Mouse (Mus musculus): Measurements from ENCODE around the gene Pigl. TPM values are rescaled to one million over a fixed set of nuclear protein-coding genes. Genes with fewer than 3 reads are reported as not detected.
A peak's percentile ranks its signal among the peaks of the same experiment; 100 is the strongest.
"Not testable (repeated sequence)": the region's sequence is repeated elsewhere in the genome, so short reads cannot be mapped to it uniquely, and the experiment has no call there.

Gene Pigl
- polyA plus RNA-seq (2012; rRNA removed) = 7.9 and 10.0 TPM in 2 replicates

- DNase-seq (ENCODE audit: extremely low spot score in 1 of 2, low spot score in 1 of 2) = peak; percentile 69 to 88
Measured at GRCm38 (mm10) chr11:62458276-62458724, at the start of gene Pigl, which contains the start of gene Ncor1. Gene Pigl, plus strand, starts transcription at chr11:62458460. Gene Ncor1, minus strand, starts transcription at chr11:62458541.

- peak in 1 of 2 experiments; percentile 17 for DNase-seq (ENCODE audit: extremely low spot score in 1 of 2, low spot score in 1 of 2)
Measured at GRCm38 (mm10) chr11:62408848-62409247, 49.4 kb upstream of the Pigl start.

GRCm38 (mm10) chr11:62409611-62410010, 48.6 kb upstream of the Pigl start:
- DNase-seq (ENCODE audit: extremely low spot score in 1 of 2, low spot score in 1 of 2) = no peak

- DNase-seq (ENCODE audit: extremely low spot score in 1 of 2, low spot score in 1 of 2) = no peak
Measured at GRCm38 (mm10) chr11:62415026-62415425, 43.2 kb upstream of the Pigl start.

- DNase-seq (ENCODE audit: extremely low spot score in 1 of 2, low spot score in 1 of 2) = peak in 1 of 2 experiments; percentile 12
Measured at GRCm38 (mm10) chr11:62424525-62424924, 33.7 kb upstream of the Pigl start.

- DNase-seq (ENCODE audit: extremely low spot score in 1 of 2, low spot score in 1 of 2) = no peak
Measured at GRCm38 (mm10) chr11:62426266-62426665, 32.0 kb upstream of the Pigl start.

- no peak for DNase-seq (ENCODE audit: extremely low spot score in 1 of 2, low spot score in 1 of 2)
Measured at GRCm38 (mm10) chr11:62427105-62427504, 31.2 kb upstream of the Pigl start.

- no peak for DNase-seq (ENCODE audit: extremely low spot score in 1 of 2, low spot score in 1 of 2)
Measured at GRCm38 (mm10) chr11:62432211-62432610, 26.0 kb upstream of the Pigl start.

GRCm38 (mm10) chr11:62440670-62441315, 17.5 kb upstream of the Pigl start:
- DNase-seq (ENCODE audit: extremely low spot score in 1 of 2, low spot score in 1 of 2) = no peak

GRCm38 (mm10) chr11:62445799-62446198, 12.5 kb upstream of the Pigl start:
- peak in 1 of 2 experiments; percentile 21 for DNase-seq (ENCODE audit: extremely low spot score in 1 of 2, low spot score in 1 of 2)

- no peak for DNase-seq (ENCODE audit: extremely low spot score in 1 of 2, low spot score in 1 of 2)
Measured at GRCm38 (mm10) chr11:62448971-62449370, 9.3 kb upstream of the Pigl start.

GRCm38 (mm10) chr11:62455193-62455592, 3.1 kb upstream of the Pigl start:
- DNase-seq (ENCODE audit: extremely low spot score in 1 of 2, low spot score in 1 of 2) = no peak

GRCm38 (mm10) chr11:62456021-62456482, 2.2 kb upstream of the Pigl start:
- no peak for DNase-seq (ENCODE audit: extremely low spot score in 1 of 2, low spot score in 1 of 2)

GRCm38 (mm10) chr11:62456483-62457172, 1.6 kb upstream of the Pigl start:
- DNase-seq (ENCODE audit: extremely low spot score in 1 of 2, low spot score in 1 of 2) = peak in 1 of 2 experiments; percentile 32

- peak; percentile 57 to 86 for DNase-seq (ENCODE audit: extremely low spot score in 1 of 2, low spot score in 1 of 2)
Measured at GRCm38 (mm10) chr11:62457241-62457890, 894 bp upstream of the Pigl start.

- no peak for DNase-seq (ENCODE audit: extremely low spot score in 1 of 2, low spot score in 1 of 2)
Measured at GRCm38 (mm10) chr11:62457891-62458270, 379 bp upstream of the Pigl start.

GRCm38 (mm10) chr11:62458780-62459179, 520 bp downstream of the Pigl start:
- no peak for DNase-seq (ENCODE audit: extremely low spot score in 1 of 2, low spot score in 1 of 2)

GRCm38 (mm10) chr11:62462529-62462928, 4.3 kb downstream of the Pigl start:
- DNase-seq (ENCODE audit: extremely low spot score in 1 of 2, low spot score in 1 of 2) = not testable (repeated sequence)

GRCm38 (mm10) chr11:62463225-62463915, 5.1 kb downstream of the Pigl start:
- no peak for DNase-seq (ENCODE audit: extremely low spot score in 1 of 2, low spot score in 1 of 2)

GRCm38 (mm10) chr11:62464696-62465095, 6.4 kb downstream of the Pigl start:
- no peak for DNase-seq (ENCODE audit: extremely low spot score in 1 of 2, low spot score in 1 of 2)

- no peak for DNase-seq (ENCODE audit: extremely low spot score in 1 of 2, low spot score in 1 of 2)
Measured at GRCm38 (mm10) chr11:62465849-62466248, 7.6 kb downstream of the Pigl start.

All from frontal cortex, adult 2 months (tissue).